Mouse (Mus musculus) right cerebral cortex, adult 2 months (tissue): ENCODE results near the gene Bcar1.

Source experiments
- DNase-seq, 2 experiments: peaks; one replicate each; pipeline ENCODE4 v3.0.0; 2021 to 2022; ENCODE audit warnings: low spot score in 2 of 2

Bcar1 gene

GRCm38 (mm10) chr8:111739604-111740003 lies 4.0 kb downstream of the Bcar1 start:
- DNase-seq = no peak

DNA sequence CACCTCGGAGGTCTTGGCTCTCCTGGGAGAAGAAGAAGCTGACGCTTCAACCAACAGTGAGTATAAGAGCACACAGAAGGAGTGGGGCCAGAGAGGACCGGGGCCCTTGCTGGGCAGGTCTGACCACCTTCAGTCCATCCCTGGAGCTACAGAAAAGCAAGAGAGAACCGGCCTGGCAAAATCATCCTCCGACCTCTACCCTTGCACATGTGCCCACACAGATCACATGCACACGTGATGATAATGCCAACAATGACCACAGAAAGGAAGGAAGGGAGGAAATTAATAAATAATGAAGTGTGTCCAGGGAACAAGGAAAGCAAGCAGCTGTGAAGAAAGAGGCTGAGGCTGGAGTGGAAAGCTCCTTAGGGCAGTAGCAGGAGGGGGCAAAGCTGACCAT lies 4.7 kb downstream of the Bcar1 start:
- no peak for DNase-seq

DNA sequence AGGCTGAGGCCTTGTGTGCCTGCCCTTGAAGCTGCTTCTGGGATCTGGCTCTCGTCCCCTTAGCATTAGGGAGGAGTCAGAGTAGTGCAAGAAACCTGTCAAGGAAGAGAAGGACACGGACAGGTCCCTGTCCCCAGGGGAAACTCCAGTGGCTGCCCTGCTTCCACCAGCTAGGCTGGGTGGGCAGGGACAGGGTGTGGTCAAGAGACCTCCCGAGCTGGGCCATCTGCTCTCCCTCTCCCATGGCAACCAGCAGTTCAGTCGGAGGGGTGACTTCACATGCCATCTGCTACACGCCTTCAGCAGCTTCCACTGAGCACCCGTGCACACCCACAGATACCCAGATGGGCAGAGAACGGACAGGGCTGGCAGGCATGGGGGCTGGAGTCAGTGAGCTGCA lies 7.3 kb downstream of the Bcar1 start:
- peak; percentile 69 to 70 for DNase-seq

GRCm38 (mm10) chr8:111735791-111736190 lies 7.8 kb downstream of the Bcar1 start:
- DNase-seq = no peak

DNA sequence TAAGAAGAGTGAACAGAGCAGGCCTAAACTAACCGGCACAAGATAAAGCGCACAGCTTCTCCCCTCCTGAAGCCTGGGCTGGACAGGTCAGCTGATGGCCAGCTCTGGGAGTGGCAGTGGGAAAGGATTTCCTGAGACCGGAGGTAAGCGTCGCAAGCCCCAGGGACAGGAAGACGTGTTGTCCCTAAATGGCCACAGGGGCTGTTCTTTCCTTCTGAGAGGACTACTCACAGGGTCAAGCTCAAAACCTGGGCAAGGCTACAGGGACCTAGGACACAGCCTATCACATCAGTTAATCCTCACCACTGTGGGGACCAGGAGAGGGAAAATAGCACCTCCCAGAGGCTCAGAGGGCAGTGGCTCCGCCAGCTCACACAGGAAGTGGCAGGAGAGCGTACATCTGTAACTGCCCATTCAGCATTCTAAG lies 8.3 kb downstream of the Bcar1 start:
- no peak for DNase-seq

GRCm38 (mm10) chr8:111734244-111734960 lies 9.2 kb downstream of the Bcar1 start:
- DNase-seq = no peak

DNA sequence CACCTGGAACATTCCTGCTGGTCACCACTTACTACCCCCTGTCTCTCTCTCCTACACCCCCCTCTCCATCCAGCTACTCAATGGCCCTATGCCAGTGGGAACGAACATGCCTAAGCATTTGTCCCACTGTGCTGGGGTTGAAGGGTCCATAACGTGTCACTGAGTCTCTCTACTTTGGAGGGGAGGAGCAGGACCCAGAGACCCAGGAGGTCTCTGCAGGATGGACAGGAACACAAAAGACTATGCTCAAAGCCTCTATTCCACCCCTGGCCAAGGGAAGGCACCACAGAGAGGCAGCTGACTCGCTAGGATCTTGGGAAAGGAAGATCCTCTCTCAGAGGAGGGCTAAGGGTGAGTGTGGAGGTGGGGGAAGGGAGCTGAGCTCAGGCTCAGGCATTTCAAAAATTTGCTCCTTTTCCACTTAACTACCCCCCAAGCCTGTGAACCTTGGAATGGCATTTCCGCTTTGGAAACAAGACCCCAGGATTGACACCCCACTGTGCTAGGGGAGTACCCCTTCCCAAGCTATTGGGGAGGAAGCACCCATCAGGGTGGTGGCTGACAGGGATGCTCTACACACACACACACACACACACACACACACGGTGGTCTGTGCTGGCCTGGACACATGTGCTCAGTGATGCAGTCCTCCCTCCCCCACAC lies 9.9 kb downstream of the Bcar1 start:
- DNase-seq = no peak

DNA sequence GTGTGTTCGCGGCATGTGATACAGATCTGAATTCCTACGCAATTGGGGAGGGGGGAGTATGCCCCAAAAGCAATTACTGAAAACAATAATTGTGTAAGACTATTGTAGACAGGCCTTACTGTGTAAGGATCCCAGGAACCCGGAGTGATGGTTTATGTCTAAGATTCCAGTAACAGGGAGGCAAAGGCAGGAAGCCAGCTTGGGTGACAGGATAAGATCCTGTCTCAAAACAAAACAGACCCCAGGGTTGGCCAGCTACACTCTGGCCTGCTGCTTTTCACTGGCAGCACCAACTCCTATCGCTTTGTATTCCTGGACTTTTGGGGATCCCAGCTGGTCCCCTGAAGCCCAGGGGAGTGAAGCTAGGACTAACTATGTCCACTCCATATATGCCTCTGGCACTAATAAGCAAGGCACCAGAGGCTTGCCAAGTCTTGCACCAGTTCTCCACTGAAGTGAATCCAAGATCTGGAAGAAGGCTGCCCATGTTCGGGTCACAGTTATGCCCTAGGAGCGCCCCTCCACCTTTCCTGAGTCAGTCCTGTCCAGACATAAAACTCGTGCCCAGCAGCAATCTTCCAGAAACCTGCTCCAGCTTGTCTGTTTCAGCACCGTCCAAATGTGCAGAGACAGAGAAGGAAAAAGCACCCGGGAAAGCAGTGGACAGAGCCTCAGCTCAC lies 11.1 kb downstream of the Bcar1 start:
- DNase-seq = no peak

- DNase-seq = peak; percentile 95 to 96
These were observed 11.6 kb downstream of the Bcar1 start for GRCm38 (mm10) chr8:111732004-111732403.

DNA sequence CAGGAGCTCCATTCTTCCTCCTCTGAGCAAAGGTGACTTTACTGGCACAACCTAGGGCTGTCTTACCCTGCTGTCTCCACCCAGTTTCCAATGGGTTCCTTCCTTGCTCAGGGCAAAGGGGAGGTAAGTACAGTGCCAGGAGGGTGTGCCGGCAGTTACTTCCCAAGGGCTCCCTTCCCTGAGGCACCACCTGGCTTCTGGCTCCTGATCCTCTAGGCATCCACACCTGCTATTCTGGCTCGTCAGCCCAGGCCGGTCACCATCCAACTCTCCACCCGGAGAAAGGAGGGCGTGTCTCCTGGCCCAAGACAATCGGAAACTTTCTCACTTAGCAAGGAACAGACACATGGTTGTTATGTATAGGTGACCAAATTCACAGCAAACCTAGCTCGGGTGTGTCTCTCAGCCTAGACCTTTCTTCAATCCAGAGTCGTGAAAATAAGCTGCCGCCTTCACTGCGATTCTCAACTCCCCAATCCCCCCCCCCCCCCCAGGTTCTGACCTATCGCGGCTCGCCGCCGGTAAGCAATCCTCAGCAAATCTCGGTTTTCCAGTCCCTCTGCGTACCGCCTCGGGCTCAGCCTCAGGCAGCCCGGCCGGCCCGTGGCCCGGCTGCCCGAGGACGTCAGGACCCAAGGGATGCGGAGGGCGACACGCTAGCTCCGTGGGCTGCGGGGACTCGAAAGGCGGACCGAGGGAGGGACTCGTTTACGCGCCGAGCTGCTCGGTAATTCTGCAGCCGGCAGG lies 12.2 kb downstream of the Bcar1 start:
- no peak for DNase-seq

GRCm38 (mm10) chr8:111729233-111730170 lies 14.1 kb downstream of the Bcar1 start:
- no peak for DNase-seq

GRCm38 (mm10) chr8:111728481-111728880 lies 15.1 kb downstream of the Bcar1 start:
- no peak for DNase-seq

- DNase-seq = no peak
These were observed 16.1 kb downstream of the Bcar1 start for GRCm38 (mm10) chr8:111727553-111727952.

DNA sequence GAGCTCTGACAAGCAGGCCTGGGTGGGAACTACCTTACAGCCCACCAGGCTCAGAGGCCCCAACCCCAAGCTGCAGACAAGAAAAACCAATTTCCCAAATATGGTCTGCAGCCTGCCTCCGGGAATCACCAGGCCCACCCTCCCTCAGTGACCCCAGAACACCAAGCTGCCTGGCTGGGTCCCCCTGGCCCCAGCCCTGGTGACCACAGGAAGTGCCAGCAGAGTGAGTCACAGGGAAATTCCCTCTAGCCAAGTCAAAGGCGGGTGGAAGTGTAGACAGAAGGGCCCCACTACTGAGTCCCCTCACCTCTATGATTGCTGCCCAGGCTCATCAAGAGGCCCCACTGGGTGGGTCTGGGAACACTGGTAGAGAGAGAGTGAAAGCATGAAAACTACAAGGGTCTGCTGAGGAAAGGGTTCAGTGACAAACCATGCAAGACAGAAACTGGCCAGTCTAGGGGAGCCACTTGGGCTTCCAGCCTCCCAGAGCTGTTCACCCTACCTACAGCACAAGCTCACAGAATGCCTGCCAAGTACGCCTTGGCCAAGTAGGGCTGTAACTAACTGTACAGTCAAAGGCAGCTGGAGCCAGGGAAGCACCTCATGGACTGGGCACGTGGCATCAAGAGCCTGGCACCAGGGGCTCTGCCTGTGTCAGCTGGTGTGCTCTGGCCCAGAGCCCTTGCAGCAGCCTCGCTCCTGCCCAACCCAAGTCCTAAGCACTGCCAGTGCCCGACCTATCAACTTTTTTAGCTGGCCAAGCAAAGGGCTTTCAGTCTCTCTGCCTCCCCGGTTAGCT lies 17.3 kb downstream of the Bcar1 start:
- DNase-seq = peak; percentile 48 to 62

- DNase-seq = no peak
These were observed 18.3 kb downstream of the Bcar1 start for GRCm38 (mm10) chr8:111725341-111725740.

DNA sequence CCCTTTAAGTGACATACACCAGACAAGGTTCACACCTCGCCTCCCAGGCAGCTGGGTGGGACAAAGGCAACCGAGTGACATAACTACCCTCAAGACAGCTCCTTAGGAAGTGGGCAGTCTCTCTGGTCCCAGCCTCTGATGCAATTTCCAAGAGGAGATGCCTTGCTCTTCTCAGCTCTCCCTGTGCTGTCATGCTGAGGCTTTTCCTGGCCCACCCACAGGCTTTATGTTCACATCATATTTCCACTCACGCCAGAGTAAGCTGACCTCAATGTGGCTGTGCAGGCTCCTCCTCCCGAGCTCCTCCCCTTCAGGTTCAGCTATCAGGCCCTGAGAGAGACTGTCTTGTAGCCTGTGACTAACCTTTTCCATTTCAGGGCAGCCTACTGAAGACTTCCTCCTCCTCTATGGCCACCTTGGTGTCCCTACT lies 23.5 kb downstream of the Bcar1 start:
- peak in 1 of 2 experiments; percentile 21 for DNase-seq

- no peak for DNase-seq
These were observed 24.7 kb downstream of the Bcar1 start for GRCm38 (mm10) chr8:111718937-111719336.

DNA sequence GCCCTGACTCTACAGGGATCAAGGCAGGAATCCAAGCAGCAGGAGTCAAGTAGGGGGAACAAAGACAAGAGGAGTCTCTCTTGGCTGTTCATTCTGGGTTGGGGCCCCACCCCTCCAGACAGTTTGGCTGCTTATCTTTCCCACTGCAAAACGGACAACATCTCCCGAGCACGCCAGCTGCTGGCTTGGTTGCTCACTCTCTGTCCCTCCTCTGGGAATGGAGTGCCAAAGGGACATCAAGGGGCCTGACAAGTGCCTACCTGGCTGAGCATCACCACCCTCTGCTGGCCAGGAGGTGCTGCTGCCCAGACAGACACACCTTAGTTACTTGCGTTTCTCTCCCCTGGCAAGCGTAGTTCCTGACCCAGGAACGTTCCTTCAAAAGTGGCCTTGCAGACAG lies 25.7 kb downstream of the Bcar1 start:
- no peak for DNase-seq

- no peak for DNase-seq
These were observed 26.2 kb downstream of the Bcar1 start for GRCm38 (mm10) chr8:111717488-111717792.
